Mouse (Mus musculus) cerebellum, postnatal 36 days (tissue): ENCODE data around the gene Fads2.

ENCODE experiments used
- DNase-seq, 2 experiments: peaks; one replicate each; pipeline ENCODE4 v3.0.0; 2021 to 2022; ENCODE audit warnings: mixed read lengths in 2 of 2

The Fads2 gene

GRCm38 (mm10) chr19:10060783-10061590 lies 40.6 kb downstream of the Fads2 start:
- no peak for DNase-seq

GRCm38 (mm10) chr19:10059911-10060567 lies 41.5 kb downstream of the Fads2 start:
- peak; percentile 26 to 36 for DNase-seq

- no peak for DNase-seq
Measured at GRCm38 (mm10) chr19:10058876-10059427, 42.6 kb downstream of the Fads2 start.

GRCm38 (mm10) chr19:10058352-10058825 lies 43.2 kb downstream of the Fads2 start:
- no peak for DNase-seq

GRCm38 (mm10) chr19:10057486-10058351 lies 43.8 kb downstream of the Fads2 start:
- no peak for DNase-seq

GRCm38 (mm10) chr19:10056686-10057085 lies 44.9 kb downstream of the Fads2 start:
- no peak for DNase-seq

GRCm38 (mm10) chr19:10055783-10056660 lies 45.5 kb downstream of the Fads2 start:
- DNase-seq = no peak

GRCm38 (mm10) chr19:10055261-10055660 lies 46.3 kb downstream of the Fads2 start:
- no peak for DNase-seq

GRCm38 (mm10) chr19:10054361-10055075 lies 47.0 kb downstream of the Fads2 start:
- DNase-seq = no peak

- no peak for DNase-seq
Measured at GRCm38 (mm10) chr19:10053692-10054260, 47.8 kb downstream of the Fads2 start.

- DNase-seq = no peak
Measured at GRCm38 (mm10) chr19:10052698-10053097, 48.8 kb downstream of the Fads2 start.

GRCm38 (mm10) chr19:10050438-10050837 lies 51.1 kb downstream of the Fads2 start:
- DNase-seq = no peak

GRCm38 (mm10) chr19:10049533-10049932 lies 52.0 kb downstream of the Fads2 start:
- DNase-seq = no peak

GRCm38 (mm10) chr19:10046983-10047382 lies 54.6 kb downstream of the Fads2 start:
- DNase-seq = no peak

- DNase-seq = no peak
Measured at GRCm38 (mm10) chr19:10046346-10046745, 55.2 kb downstream of the Fads2 start.

- DNase-seq = no peak
Measured at GRCm38 (mm10) chr19:10045707-10046106, 55.8 kb downstream of the Fads2 start.

GRCm38 (mm10) chr19:10043643-10044042 lies 57.9 kb downstream of the Fads2 start:
- no peak for DNase-seq

GRCm38 (mm10) chr19:10042816-10043215 lies 58.7 kb downstream of the Fads2 start:
- no peak for DNase-seq

- no peak for DNase-seq
Measured at GRCm38 (mm10) chr19:10042232-10042631, 59.3 kb downstream of the Fads2 start.

GRCm38 (mm10) chr19:10041388-10042148 lies 60.0 kb downstream of the Fads2 start, which contains the start of gene Fads3:
Gene Fads3 (plus strand): TSS chr19:10041569.
- peak in 1 of 2 experiments; percentile 84 for DNase-seq
